Mouse (Mus musculus): ENCODE measurements around the gene Cacna1h. TPM values are rescaled to one million over a fixed set of nuclear protein-coding genes. Genes with fewer than 3 reads are reported as not detected.

The Cacna1h gene
- 1 to 10 TPM in 1 of 2 experiments, under 1 TPM in 1; 0.39 to 1.5 TPM for total RNA-seq (2023)

GRCm38 (mm10) chr17:25433617-25434606 is at the start of gene Cacna1h:
Cacna1h (minus strand) TSS chr17:25433783.

GRCm38 (mm10) chr17:25454272-25454671 is 20.7 kb upstream of the Cacna1h start, which contains the start of gene Tekt4:
Tekt4 (plus strand) TSS chr17:25454615.

GRCm38 (mm10) chr17:25368973-25369372 is 64.6 kb downstream of the Cacna1h start, which contains the start of gene Tpsg1:
Tpsg1 (plus strand) TSS chr17:25369273.

GRCm38 (mm10) chr17:25366005-25366404 is 67.6 kb downstream of the Cacna1h start, which contains the start of gene Tpsb2:
Tpsb2 (plus strand) TSS chr17:25366305.

GRCm38 (mm10) chr17:25345462-25345861 is 88.1 kb downstream of the Cacna1h start, which contains the start of gene Tpsab1:
Tpsab1 (minus strand) TSS chr17:25345562.

Other genes starting within 250 kb of the Cacna1h start
- 1 to 10 TPM; 5.6 to 6.3 TPM for gene BC003965, start 249.2 kb downstream of the Cacna1h start, total RNA-seq (2023)
- 10 to 100 TPM; 15.9 to 21.7 TPM for gene Unkl, start 245.4 kb downstream of the Cacna1h start, total RNA-seq (2023)
- gene Gnptg, start 193.7 kb downstream of the Cacna1h start, total RNA-seq (2023) = 10 to 100 TPM; 13.4 to 15.4 TPM
- gene Tsr3, start 193.6 kb downstream of the Cacna1h start, total RNA-seq (2023) = 1 to 10 TPM; 7.6 to 7.7 TPM
- gene Baiap3, start 177.4 kb downstream of the Cacna1h start, total RNA-seq (2023) = 1 to 10 TPM; 5.4 to 8.2 TPM
- gene Ube2i, start 159.2 kb downstream of the Cacna1h start, total RNA-seq (2023) = 100 to 1,000 TPM; 193 to 202 TPM
- 100 to 1,000 TPM; 125 to 158 TPM for gene Prss34, start 135.4 kb downstream of the Cacna1h start, total RNA-seq (2023)
- gene Prss28, start 125.1 kb downstream of the Cacna1h start, total RNA-seq (2023) = not detected
- gene Prss29, start 115.1 kb downstream of the Cacna1h start, total RNA-seq (2023) = not detected
- not detected for gene Tpsab1, start 88.2 kb downstream of the Cacna1h start, total RNA-seq (2023)
- not detected for gene Tpsb2, start 67.5 kb downstream of the Cacna1h start, total RNA-seq (2023)
- not detected for gene Tpsg1, start 64.5 kb downstream of the Cacna1h start, total RNA-seq (2023)
- not detected for gene Tekt4, start 20.8 kb upstream of the Cacna1h start, total RNA-seq (2023)
- not detected for gene Sstr5, start 63.5 kb upstream of the Cacna1h start, total RNA-seq (2023)
- gene Sox8, start 136.9 kb upstream of the Cacna1h start, total RNA-seq (2023) = not detected
- 10 to 100 TPM; 13.6 to 14.3 TPM for gene Lmf1, start 145.3 kb upstream of the Cacna1h start, total RNA-seq (2023)

Measured in neutrophil, adult 83 days (primary cell).